ENCODE assay signal across 17 mouse cellular contexts in genomic region chrX:157163394-157163793, GRCm38 (mm10).
A peak's percentile ranks its signal among the peaks of the same experiment; 100 is the strongest.
DNase-seq lines count a peak whose midpoint lies in the region; ATAC-seq and TF ChIP-seq lines count a peak whose summit lies in the region.
"Had no signal": no experiment of that assay in that cellular context is flagged by ENCODE, and none has a peak within 500 bp of the region (broad histone marks: within the 10 kb centered on the region; RNA-seq: fewer than 3 reads in every experiment).

No protein-coding gene starts in this region.

- peak; percentile 65; the same call in 1 of the 2 replicates for ATAC-seq in lung, embryonic 14.5 days (ENCODE audit: insufficient read depth)
- peak; percentile 31; the same call in 1 of the 2 replicates for ATAC-seq in lung, embryonic 16.5 days (ENCODE audit: low read depth)
- ATAC-seq: forebrain, embryonic 15.5 days; forebrain, postnatal 0 days had no signal

- DNase-seq in lung, embryonic 14.5 days: peak; percentile 19
- no peak for DNase-seq in lung, postnatal 4 days
- DNase-seq in lung, postnatal 36 days: no peak
- DNase-seq in layer of hippocampus, postnatal 25 days (ENCODE audit: extremely low spot score in 1 of 2, low spot score in 1 of 2): no peak
- DNase-seq: adrenal gland, adult 2 months; adrenal gland, postnatal 10 days; adrenal gland, postnatal 25 days; cerebellum, adult 11-12 months; cerebellum, adult 2 months; cerebellum, adult 9-10 months; cerebellum, postnatal 10 days; cerebellum, postnatal 25 days; forebrain, postnatal 0 days had no signal

- H3K27ac ChIP-seq in lung, embryonic 14.5 days (ENCODE audit: low read depth): no peak overlapping the region
- no peak overlapping the region for H3K27ac ChIP-seq in lung, embryonic 16.5 days (ENCODE audit: low read length)
- H3K27ac ChIP-seq: embryonic facial prominence, embryonic 10.5 days; embryonic facial prominence, embryonic 12.5 days; forebrain, embryonic 15.5 days had no signal

- no peak overlapping the region for H3K4me3 ChIP-seq in lung, embryonic 14.5 days (ENCODE audit: low read depth, low read length)
- no peak overlapping the region for H3K4me3 ChIP-seq in lung, embryonic 16.5 days (ENCODE audit: low read length)
- H3K4me3 ChIP-seq: embryonic facial prominence, embryonic 10.5 days; embryonic facial prominence, embryonic 12.5 days; forebrain, embryonic 15.5 days had no signal

- H3K4me2 ChIP-seq in lung, embryonic 14.5 days: no peak overlapping the region
- no peak overlapping the region for H3K4me2 ChIP-seq in lung, embryonic 16.5 days (ENCODE audit: low read depth, low read length)
- H3K4me2 ChIP-seq: embryonic facial prominence, embryonic 12.5 days; forebrain, embryonic 15.5 days had no signal

- H3K36me3 ChIP-seq in lung, embryonic 14.5 days (ENCODE audit: insufficient read depth): no peaks in the 10 kb centered on the region
- H3K36me3 ChIP-seq in lung, embryonic 16.5 days (ENCODE audit: control insufficient read depth, insufficient read depth, low read length): no peaks in the 10 kb centered on the region
- H3K36me3 ChIP-seq: embryonic facial prominence, embryonic 10.5 days; embryonic facial prominence, embryonic 12.5 days; forebrain, embryonic 15.5 days had no signal

- no peaks in the 10 kb centered on the region for H3K4me1 ChIP-seq in lung, embryonic 14.5 days (ENCODE audit: insufficient read depth)
- H3K4me1 ChIP-seq in lung, embryonic 16.5 days (replicated peaks; ENCODE audit: control insufficient read depth, insufficient read depth, low read length): no peaks in the 10 kb centered on the region
- H3K4me1 ChIP-seq: embryonic facial prominence, embryonic 10.5 days; embryonic facial prominence, embryonic 12.5 days; forebrain, embryonic 15.5 days had no signal

- WGBS in lung, embryonic 14.5 days: 37% methylated on average over 2 of the region's 2 CpGs
- WGBS in lung, embryonic 16.5 days: 48% methylated on average over 2 of the region's 2 CpGs

- no peaks in the 10 kb centered on the region for H3K9me3 ChIP-seq in lung, embryonic 14.5 days (ENCODE audit: low read depth, low read length)
- no peaks in the 10 kb centered on the region for H3K9me3 ChIP-seq in lung, embryonic 16.5 days (ENCODE audit: control insufficient read depth, low read length)
- H3K9me3 ChIP-seq: embryonic facial prominence, embryonic 10.5 days; embryonic facial prominence, embryonic 12.5 days; forebrain, embryonic 15.5 days had no signal

- H3K27me3 ChIP-seq in lung, embryonic 14.5 days (ENCODE audit: insufficient read depth, low read length): no peaks in the 10 kb centered on the region
- H3K27me3 ChIP-seq in lung, embryonic 16.5 days (ENCODE audit: control insufficient read depth, insufficient read depth, low read depth, low read length): no peaks in the 10 kb centered on the region
- H3K27me3 ChIP-seq: embryonic facial prominence, embryonic 12.5 days; forebrain, embryonic 15.5 days had no signal

- no peak overlapping the region for H3K9ac ChIP-seq in lung, embryonic 14.5 days
- no peak overlapping the region for H3K9ac ChIP-seq in lung, embryonic 16.5 days (ENCODE audit: low read length)
- H3K9ac ChIP-seq: embryonic facial prominence, embryonic 12.5 days; forebrain, embryonic 15.5 days; forebrain, postnatal 0 days had no signal

- no peak for TF ChIP-seq CTCF in lung, embryonic 14.5 days (IDR thresholded peaks at IDR 0.05; ENCODE audit: low read depth)
